Mouse (Mus musculus) megakaryocyte, embryonic 14.5 days (primary cell): ENCODE measurements around the gene Fam78b. TPM values are rescaled to one million over a fixed set of nuclear protein-coding genes. Genes with fewer than 3 reads are reported as not detected.
A peak's percentile ranks its signal among the peaks of the same experiment; 100 is the strongest.

ENCODE experiments used
- H3K27me3 ChIP-seq: replicated peaks from 2 replicates; pipeline ENCODE3; 2012; ENCODE audit warnings: inconsistent platforms
- H3K36me3 ChIP-seq: replicated peaks from 2 replicates; pipeline ENCODE3; 2012; ENCODE audit warnings: low read length, inconsistent platforms, mixed read lengths
- H3K4me1 ChIP-seq: 2 replicates; pipeline ENCODE4 v1.6.1; 2012; ENCODE audit warnings: inconsistent platforms
- H3K4me3 ChIP-seq: replicated peaks from 2 replicates; pipeline ENCODE3; 2012; ENCODE audit warnings: moderate library complexity, mild to moderate bottlenecking, inconsistent platforms
- H3K9me3 ChIP-seq: 2 replicates; pipeline ENCODE4 v1.6.1; 2012; ENCODE audit warnings: inconsistent platforms
- FLI1 ChIP-seq: IDR thresholded peaks from 2 replicates; pipeline ENCODE4 v1.6.1; 2012; ENCODE audit warnings: low read length, inconsistent platforms, mixed read lengths
- GATA1 ChIP-seq: IDR thresholded peaks from 3 replicates; pipeline ENCODE4 v1.6.1; 2012; ENCODE audit warnings: mixed read lengths, low read length, inconsistent platforms, borderline replicate concordance
- polyA plus RNA-seq: library from polyadenylated mRNA; stranded (reverse); fragments of >175 nt; gene quantifications from 2 replicates; pipeline ENCODE4 v1.2.3, GENCODE M21; 2012; ENCODE audit warnings: low replicate concordance; ENCODE audit not compliant: insufficient read depth

Gene Fam78b
- polyA plus RNA-seq, 1 experiment: 0.58 TPM

- Histone ChIP-seq H3K36me3 (no peaks in the 10 kb centered on the region), H3K9me3 (no peaks in the 10 kb centered on the region), H3K4me1 (no peaks in the 10 kb centered on the region), H3K27me3 (peaks cover 2% of the 10 kb centered on the region), H3K4me3 (no peak overlapping the region)
- TF ChIP-seq FLI1: no peak
- no peak for TF ChIP-seq GATA1
These were observed 64.3 kb downstream of the Fam78b start for GRCm38 (mm10) chr1:167065541-167065940.

DNA sequence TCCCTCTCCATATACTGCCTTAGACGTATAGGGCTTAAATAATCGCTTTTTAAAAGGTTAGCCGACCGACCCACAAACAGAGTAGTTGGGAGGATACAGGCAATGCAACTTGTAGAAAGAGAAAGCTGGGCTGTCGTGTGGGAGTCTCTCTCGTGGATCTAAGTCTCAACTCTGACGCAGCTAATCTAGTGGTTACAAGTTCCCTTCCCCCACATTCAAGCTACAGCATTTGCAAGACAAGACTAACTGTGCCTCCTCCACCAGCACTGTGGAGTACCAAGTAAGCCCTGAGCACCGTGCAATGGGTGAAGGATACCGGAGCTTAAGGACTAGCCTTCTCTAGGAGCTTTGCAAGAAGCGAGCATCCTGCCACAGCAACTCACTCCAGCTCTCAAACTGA lies 64.8 kb downstream of the Fam78b start:
- H3K4me3 ChIP-seq: no peak overlapping the region
- H3K36me3 ChIP-seq: no peaks in the 10 kb centered on the region
- H3K4me1 ChIP-seq: no peaks in the 10 kb centered on the region
- TF ChIP-seq FLI1: no peak
- TF ChIP-seq GATA1: no peak
- H3K27me3 ChIP-seq: peaks cover 2% of the 10 kb centered on the region
- H3K9me3 ChIP-seq: no peaks in the 10 kb centered on the region

DNA sequence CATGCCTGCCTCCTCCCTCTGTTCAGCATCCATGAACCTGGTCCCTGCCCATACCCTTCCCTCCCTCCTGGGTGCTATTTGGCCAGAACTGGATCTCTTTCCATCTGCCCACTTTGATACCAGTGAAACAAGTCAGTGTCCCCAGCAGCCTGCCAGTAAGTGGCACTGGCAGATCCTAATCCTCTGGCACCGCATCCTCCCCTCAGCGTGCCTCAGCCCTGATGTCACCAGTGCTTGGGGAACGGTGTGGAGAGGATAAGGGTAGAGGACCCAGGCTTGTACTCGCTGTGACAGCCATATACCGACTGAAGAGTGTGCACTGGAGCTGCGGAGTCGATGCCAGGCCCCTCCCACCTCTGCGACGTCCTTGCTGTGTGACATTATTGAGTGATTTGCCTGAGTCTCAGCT lies 65.7 kb downstream of the Fam78b start:
- no peak for TF ChIP-seq FLI1
- TF ChIP-seq GATA1: no peak
- H3K9me3 ChIP-seq: no peaks in the 10 kb centered on the region
- H3K27me3 ChIP-seq: peaks cover 2% of the 10 kb centered on the region
- H3K4me1 ChIP-seq: no peaks in the 10 kb centered on the region
- no peaks in the 10 kb centered on the region for H3K36me3 ChIP-seq
- peak overlapping the region; percentile 42 for H3K4me3 ChIP-seq

GRCm38 (mm10) chr1:167069741-167070140 lies 68.5 kb downstream of the Fam78b start:
- no peak overlapping the region for H3K4me3 ChIP-seq
- no peaks in the 10 kb centered on the region; the same call in 1 of the 2 replicates for H3K9me3 ChIP-seq
- no peaks in the 10 kb centered on the region for H3K36me3 ChIP-seq
- no peaks in the 10 kb centered on the region for H3K4me1 ChIP-seq
- peaks cover 2% of the 10 kb centered on the region for H3K27me3 ChIP-seq
- no peak for TF ChIP-seq FLI1
- no peak for TF ChIP-seq GATA1

GRCm38 (mm10) chr1:167070306-167070705 lies 69.1 kb downstream of the Fam78b start:
- H3K27me3 ChIP-seq: peaks cover 2% of the 10 kb centered on the region
- TF ChIP-seq GATA1: no peak
- H3K4me1 ChIP-seq: no peaks in the 10 kb centered on the region
- H3K9me3 ChIP-seq: no peaks in the 10 kb centered on the region; the same call in 1 of the 2 replicates
- H3K36me3 ChIP-seq: no peaks in the 10 kb centered on the region
- no peak overlapping the region for H3K4me3 ChIP-seq

DNA sequence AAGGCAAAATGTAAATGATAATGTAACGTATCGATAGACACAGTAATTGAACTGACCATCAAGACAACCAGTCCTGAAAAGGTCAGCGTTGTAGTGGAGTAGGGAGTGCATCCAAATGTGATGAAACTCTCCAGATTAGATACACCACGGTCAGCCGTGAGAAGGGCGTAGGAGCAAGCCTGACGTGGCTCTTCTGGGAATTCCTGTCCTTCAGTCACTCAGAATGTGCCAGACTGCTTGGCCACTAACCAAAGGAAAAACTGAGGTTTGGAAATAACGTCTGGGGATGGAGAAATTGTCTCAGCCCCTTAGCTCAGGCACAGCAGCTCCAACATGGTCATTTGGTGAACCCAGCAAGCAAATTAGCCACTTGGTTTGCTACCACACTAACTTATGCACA lies 74.5 kb downstream of the Fam78b start:
- Histone ChIP-seq H3K4me3 (no peak overlapping the region), H3K36me3 (no peaks in the 10 kb centered on the region), H3K9me3 (peaks cover 7% of the 10 kb centered on the region), H3K4me1 (no peaks in the 10 kb centered on the region), H3K27me3 (no peaks in the 10 kb centered on the region)
- TF ChIP-seq GATA1 (no peak), FLI1 (no peak)

DNA sequence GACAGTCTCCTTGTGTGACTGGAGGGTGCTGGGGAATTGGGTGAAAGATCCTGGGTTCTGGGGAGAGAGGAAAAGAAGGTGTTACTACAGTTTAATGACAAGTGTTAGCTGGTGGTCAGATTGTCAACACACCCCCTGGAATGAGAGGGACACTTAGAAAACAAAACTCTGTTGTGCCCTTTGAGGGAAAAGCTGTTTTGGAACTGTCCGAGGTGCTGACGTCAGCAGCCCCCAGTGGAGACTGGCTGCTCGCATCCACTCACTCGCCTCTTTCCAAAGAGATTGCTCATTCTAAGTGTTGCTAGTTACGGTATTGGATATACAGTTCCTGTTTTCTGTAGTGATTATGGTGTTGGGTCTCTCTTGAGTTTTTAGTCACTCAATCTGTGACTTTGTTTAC lies 78.3 kb downstream of the Fam78b start:
- H3K4me1 ChIP-seq: no peaks in the 10 kb centered on the region
- TF ChIP-seq FLI1: no peak
- peaks cover 7% of the 10 kb centered on the region for H3K9me3 ChIP-seq
- no peaks in the 10 kb centered on the region for H3K36me3 ChIP-seq
- no peak overlapping the region for H3K4me3 ChIP-seq
- no peaks in the 10 kb centered on the region for H3K27me3 ChIP-seq

DNA sequence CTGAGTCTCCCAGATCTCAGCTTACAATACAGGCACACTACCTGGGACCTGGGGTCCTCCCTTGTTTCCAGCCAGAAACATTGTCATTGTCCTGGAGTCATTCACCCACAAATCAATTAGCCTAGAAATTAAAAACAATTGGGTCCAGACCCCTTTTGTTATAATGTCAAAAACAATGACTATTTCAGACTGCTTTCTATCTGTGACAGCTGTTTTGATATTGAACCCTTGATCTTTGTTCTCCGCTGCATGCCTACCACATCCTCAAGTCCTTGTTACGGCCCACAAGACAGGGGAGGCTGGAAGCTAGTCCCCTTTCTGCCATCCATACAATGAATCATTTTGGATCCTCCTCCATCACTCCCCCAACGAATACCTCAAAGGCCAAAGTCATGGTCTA lies 80.7 kb downstream of the Fam78b start:
- H3K9me3 ChIP-seq: peaks cover 7% of the 10 kb centered on the region
- H3K4me1 ChIP-seq: no peaks in the 10 kb centered on the region
- no peak overlapping the region for H3K4me3 ChIP-seq
- TF ChIP-seq FLI1 (no peak), GATA1 (no peak)
- no peaks in the 10 kb centered on the region for H3K27me3 ChIP-seq
- H3K36me3 ChIP-seq: no peaks in the 10 kb centered on the region

- TF ChIP-seq GATA1 (no peak), FLI1 (no peak)
- H3K4me3 ChIP-seq: no peak overlapping the region
- H3K27me3 ChIP-seq: no peaks in the 10 kb centered on the region
These were observed 81.4 kb downstream of the Fam78b start for GRCm38 (mm10) chr1:167082506-167083100.

DNA sequence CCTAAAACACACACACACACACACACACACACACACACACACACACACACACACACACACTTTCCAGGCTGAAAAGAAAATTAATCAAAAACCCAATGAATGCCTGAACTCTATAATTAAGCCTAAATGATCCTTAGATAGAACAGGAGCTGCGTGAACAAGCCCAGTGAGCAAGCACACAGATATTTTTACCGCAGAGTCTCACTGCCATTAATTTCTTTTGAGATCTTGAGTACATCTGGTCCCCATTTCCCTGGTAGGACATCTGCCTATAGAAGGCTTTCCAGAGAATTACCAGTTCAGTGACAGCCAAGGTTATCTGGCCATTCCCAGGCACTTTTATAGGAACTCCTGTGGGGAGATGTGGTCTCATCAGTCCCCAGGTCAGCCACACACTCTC lies 82.0 kb downstream of the Fam78b start:
- TF ChIP-seq GATA1 (no peak), FLI1 (no peak)
- H3K27me3 ChIP-seq: no peaks in the 10 kb centered on the region
- no peaks in the 10 kb centered on the region for H3K36me3 ChIP-seq
- no peak overlapping the region for H3K4me3 ChIP-seq
- H3K9me3 ChIP-seq: peaks cover 7% of the 10 kb centered on the region
- H3K4me1 ChIP-seq: no peaks in the 10 kb centered on the region

More at GRCm38 (mm10) chr1:167082506-167083100, 81.4 kb downstream of the Fam78b start:
- Histone ChIP-seq H3K9me3 (peaks cover 7% of the 10 kb centered on the region), H3K36me3 (no peaks in the 10 kb centered on the region), H3K4me1 (no peaks in the 10 kb centered on the region)

DNA sequence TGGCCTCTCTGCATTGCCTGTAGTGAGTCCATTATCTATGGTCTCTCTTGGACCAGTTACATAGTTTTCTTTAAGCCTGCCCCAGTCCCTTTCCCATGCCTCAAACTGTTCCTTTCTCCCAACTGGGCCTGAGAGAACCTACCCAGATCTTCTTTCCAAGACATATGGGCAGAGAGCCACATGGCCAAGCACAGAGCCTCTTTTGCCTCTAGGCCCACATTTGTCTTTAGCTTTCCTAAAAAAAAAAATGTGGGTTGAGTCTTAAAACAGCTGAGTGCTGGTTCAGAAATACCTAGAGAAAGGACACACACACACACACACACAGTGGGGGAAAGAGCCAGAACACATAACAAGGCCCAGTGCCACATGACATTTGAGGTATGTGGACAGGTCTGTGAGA lies 83.1 kb downstream of the Fam78b start:
- TF ChIP-seq GATA1: no peak
- TF ChIP-seq FLI1: no peak
- Histone ChIP-seq H3K4me3 (no peak overlapping the region), H3K27me3 (no peaks in the 10 kb centered on the region), H3K4me1 (no peaks in the 10 kb centered on the region), H3K9me3 (no peaks in the 10 kb centered on the region), H3K36me3 (no peaks in the 10 kb centered on the region)
